Mouse (Mus musculus) brain, embryonic 18.5 days (tissue): Measurements from ENCODE around the gene Rsph3a.
"Not testable (repeated sequence)": the region's sequence is repeated elsewhere in the genome, so short reads cannot be mapped to it uniquely, and the experiment has no call there.

Experiments
- DNase-seq: peaks from one replicate; pipeline ENCODE4 v3.0.0-alpha.2; 2012; ENCODE audit warnings: low read depth, low spot score

Rsph3a gene

GRCm38 (mm10) chr17:7928662-7929061 is 16.8 kb upstream of the Rsph3a start:
- DNase-seq, result no peak

DNA sequence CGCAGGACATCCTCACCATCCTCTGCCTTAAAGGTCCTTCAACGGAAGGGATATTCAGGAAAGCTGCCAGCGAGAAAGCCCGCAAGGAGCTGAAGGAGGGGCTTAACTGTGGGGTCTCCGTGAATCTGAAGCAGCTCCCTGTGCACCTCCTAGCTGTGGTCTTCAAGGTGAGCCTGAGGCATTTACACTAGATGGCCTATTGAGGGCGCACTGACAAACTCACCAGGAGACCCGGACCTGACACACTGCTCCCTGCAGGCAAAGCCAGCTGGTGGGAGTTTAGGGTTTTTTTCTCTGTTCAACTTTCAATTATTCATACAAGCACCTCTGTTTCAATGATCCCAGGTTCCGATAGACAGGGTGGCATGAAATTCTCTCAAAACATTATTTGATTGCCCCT is 16.1 kb upstream of the Rsph3a start:
- no peak for DNase-seq

- no peak for DNase-seq
Measured at GRCm38 (mm10) chr17:7931096-7931990, 14.1 kb upstream of the Rsph3a start.

DNA sequence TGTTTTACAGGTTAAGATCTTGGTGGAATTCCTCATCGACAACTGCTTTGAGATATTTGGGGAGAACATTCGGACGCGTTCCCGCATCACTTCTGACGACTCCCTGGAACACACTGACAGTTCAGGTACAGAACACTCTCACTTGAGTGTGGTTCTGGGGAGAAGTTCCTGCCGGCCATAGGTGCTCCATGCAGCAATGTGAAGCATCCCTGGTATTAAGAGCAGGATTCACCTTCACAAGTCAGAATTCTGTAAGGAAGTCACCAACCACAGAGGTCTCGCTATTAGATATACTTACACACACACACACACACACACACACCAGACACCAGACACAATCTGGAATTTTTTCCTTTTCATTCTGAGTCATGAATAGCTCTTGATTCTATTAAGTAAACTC is 13.3 kb upstream of the Rsph3a start:
- not testable (repeated sequence) for DNase-seq

GRCm38 (mm10) chr17:7939640-7940039 is 5.8 kb upstream of the Rsph3a start:
- DNase-seq, result no peak

DNA sequence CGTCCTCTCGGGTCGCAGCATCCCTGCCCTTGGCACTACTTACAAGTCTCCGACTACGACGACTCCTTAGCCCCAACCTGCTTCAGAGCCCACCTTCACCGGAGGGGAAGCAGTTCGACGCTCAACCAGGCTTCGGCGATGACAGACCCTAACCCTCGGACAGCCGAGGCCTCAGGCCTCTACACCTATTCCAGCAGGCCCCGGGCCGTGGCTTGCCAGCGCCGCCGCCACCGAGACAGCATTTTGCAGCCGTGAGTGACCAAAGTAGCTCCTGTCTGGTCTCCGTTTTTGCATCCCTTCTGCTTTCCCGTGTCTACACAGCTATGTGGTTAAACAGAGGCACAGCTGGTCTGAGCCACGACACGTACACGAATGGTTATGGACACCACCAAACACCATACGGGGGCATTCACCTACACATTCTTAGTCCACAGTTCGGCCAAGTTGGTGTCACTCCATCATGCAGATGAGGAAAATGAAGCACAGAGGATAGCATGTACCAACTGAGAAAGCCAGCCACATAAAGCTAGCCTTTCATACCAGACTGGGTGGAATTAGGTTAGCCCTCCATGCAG is 726 bp downstream of the Rsph3a start:
- DNase-seq, result not testable (repeated sequence)

GRCm38 (mm10) chr17:7951333-7951732 is 5.9 kb downstream of the Rsph3a start:
- not testable (repeated sequence) for DNase-seq

GRCm38 (mm10) chr17:7957242-7957641 is 11.8 kb downstream of the Rsph3a start:
- DNase-seq, result not testable (repeated sequence)

GRCm38 (mm10) chr17:7963333-7963732 is 17.9 kb downstream of the Rsph3a start:
- not testable (repeated sequence) for DNase-seq

- not testable (repeated sequence) for DNase-seq
Measured at GRCm38 (mm10) chr17:7964398-7964797, 19.0 kb downstream of the Rsph3a start.

DNA sequence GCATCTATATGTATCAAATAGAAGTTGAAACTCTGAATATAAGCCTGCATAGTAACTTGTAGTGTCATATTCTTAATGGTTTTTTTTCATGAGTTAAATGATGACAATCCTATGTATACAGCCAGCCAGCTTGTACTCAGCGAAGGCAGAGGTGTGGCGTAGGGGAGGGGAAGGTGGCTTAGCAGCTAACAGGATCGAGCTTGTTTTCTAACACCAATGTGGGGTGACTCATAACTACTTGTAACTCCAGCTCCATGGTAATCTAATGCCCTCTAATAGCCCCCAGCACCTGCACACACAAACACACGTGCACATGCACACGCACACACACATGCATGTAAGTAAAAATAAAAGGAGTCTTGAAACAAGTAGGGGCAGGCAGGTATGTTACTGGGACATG is 23.1 kb downstream of the Rsph3a start:
- not testable (repeated sequence) for DNase-seq

GRCm38 (mm10) chr17:7969782-7970181 is 24.4 kb downstream of the Rsph3a start:
- not testable (repeated sequence) for DNase-seq

DNA sequence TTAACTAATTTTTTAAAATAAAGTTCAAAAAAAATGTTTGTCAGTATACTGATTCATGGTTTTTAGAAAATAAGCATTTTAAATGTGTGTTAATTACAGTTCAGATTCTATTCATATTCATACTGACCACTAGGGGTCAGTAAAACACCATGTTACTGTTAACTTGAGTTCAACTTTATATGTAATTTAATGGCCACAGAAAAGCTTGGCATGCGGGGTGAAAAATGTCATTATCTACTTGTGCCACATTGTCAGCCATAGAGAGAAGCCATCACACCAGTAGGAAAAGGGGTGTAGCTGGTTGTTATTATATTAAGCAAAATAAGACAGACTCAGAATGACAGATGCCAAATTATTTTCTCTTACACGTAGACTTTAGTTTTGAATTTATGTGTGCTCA is 38.1 kb downstream of the Rsph3a start:
- not testable (repeated sequence) for DNase-seq

- not testable (repeated sequence) for DNase-seq
Measured at GRCm38 (mm10) chr17:7985597-7985996, 40.2 kb downstream of the Rsph3a start.

DNA sequence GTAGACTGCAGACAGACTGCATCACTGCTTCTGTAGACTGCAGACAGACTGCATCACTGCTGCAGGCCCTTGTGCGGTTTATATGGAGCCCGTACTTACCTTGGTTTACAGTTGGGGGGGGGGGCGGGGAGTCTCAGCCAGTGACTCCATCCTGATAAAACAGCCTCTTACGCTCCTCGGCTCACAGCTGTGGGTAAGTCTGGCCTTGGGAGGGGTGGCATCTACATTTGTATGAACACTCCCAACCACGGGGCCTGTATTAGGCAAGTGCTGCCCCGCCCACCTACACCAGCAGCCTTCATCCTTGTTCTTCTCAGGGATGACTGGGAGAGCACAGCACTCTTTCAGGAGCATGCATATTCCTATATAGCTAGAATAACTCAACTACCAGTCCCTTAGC is 41.6 kb downstream of the Rsph3a start:
- DNase-seq, result not testable (repeated sequence)

DNA sequence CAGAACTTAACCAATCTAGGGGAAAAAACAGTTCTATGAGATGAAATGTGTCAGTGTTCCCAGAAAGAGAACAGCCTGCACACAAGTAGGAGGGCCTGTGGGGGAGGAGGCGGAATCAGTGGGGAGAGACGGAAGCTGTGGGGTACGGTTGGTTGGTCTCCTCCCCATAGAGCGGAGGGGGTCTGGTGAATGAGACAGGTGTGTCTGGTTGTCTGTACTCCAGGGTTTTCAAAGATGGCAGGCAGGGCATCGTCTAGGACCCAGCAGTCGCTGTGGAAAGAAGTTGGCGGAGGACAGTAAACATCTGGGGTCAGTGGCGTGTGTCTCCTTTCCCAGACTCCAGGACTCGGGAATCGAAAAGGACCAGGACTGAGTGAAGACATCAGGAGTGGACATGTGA is 57.8 kb downstream of the Rsph3a start:
- not testable (repeated sequence) for DNase-seq

DNA sequence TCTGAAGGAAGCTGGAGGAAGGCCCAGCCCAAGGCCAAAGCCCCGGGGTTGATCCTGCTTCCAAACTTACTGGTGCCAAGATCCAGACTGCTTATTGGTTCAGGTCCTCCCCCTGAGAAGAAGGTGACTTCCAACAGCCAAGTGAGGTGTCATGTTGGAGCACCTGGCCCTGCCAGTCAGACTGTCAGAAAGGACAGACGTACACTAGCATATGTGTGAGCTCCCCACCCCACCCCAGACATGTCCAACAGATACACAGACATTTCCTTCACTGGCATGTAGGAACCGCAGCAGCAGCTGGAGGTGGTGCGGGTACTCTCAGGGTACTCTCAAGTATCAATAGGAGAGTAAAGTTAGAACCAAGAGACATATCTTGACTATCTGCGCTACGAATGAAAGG is 61.4 kb downstream of the Rsph3a start:
- not testable (repeated sequence) for DNase-seq

GRCm38 (mm10) chr17:8009565-8009964 is 64.2 kb downstream of the Rsph3a start:
- DNase-seq, result not testable (repeated sequence)

GRCm38 (mm10) chr17:8013974-8014373 is 68.6 kb downstream of the Rsph3a start:
- not testable (repeated sequence) for DNase-seq

DNA sequence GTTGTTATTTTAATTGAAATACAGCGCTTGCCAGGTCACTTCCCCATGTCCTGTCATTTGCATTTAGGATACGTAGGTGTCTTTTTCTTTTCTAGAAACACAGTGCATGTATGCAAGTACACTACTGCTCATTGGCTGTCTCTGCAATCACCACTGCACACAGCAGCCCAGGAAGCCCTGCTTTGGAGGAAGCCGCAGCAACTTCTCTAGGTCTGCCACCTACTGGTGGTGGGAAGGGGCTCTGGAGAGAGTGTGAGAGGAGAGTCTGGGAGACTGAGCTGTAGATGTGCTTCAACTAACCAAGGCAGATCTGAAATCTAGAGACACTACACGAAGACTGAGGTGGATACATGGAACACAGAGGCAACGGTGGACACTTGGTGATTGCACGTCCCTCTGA is 77.3 kb downstream of the Rsph3a start:
- not testable (repeated sequence) for DNase-seq

- not testable (repeated sequence) for DNase-seq
Measured at GRCm38 (mm10) chr17:8027475-8028168, 82.2 kb downstream of the Rsph3a start.
